Mouse (Mus musculus) urinary bladder, postnatal 4 days (tissue): Measurements from ENCODE around the gene Ush1c.
"Not testable (repeated sequence)": the region's sequence is repeated elsewhere in the genome, so short reads cannot be mapped to it uniquely, and the experiment has no call there.

Experiments used
- DNase-seq, 2 experiments: peaks; one replicate each; pipeline ENCODE4 v3.0.0; 2021 to 2022; ENCODE audit warnings: low spot score in 2 of 2

The Ush1c gene

DNA sequence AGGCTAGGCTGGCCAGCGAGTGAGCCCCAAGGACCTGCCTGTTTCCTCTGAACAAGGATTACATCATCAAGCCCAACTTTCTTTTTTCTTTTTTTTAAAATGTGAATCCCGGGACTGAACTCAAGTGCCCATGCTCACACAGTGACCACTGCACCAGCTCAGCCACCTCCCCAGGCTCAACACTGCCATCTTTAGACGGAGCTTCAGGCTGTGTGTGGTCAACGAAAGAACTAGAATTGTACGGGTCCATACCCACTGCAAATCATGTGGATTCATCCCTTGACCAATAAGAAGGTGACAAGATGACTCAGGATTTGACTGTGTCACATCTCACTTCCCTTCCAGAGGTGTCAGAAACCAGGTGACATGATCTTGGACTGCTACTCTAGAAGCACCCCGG lies 33.5 kb downstream of the Ush1c start:
- no peak for DNase-seq

DNA sequence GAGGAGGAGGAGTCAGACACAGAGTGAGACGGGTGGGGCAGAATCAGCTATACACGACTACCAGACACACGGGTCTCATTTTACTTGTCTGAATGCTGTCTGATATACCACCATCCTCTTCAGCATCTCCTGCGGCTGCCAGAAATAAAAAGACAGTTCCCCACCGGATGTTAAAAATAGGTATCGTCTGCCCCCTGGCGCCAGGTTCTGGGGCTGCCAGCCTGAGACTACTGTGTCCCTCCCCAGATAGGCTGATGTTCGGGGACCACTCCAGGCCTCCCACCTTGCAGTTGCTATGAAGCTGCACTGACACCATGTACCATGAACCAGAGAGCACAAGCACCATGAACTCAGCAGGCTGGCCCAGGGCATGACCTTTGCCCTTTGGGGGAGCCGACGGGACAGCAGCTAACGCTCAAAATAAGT lies 34.2 kb downstream of the Ush1c start:
- no peak for DNase-seq

DNA sequence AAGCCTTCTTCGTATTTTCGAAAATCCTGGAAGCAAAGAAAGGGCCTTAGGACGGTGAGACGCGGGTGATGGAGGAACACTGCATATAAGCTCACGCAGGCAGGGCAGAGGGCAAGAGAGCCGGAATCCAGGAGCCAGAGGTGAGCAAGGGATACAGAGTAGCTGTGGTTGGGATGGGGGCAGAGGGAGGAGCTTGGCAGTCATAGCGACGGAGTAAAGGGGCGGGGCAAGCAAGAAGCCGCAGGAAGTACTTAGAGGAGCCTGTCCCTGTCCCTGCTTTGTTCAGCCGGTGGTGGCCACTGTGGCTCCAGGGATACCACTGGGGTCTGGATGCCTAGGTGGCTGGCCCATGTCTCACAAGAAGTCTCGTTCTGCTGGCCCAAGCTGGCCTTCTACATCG lies 36.7 kb downstream of the Ush1c start:
- DNase-seq = no peak

DNA sequence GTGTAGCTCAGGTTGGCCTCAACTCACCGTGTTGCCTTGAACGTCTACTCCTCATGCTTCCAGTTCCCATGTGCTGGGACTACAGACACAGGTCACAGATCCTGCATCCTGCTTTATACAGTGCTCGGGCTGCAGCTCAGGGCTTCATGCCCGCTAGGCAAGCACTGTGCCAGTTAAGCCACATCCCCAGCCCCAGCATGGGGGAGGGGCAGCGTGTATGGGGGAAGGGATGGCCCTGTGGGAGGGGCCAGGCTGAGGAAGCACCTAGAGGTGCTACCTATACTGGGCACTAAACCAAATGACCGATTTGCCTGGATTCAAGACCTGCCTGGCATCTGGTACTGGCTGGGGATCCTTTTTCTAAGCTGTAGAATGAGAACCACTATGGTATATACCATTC lies 38.3 kb downstream of the Ush1c start:
- DNase-seq = no peak

DNA sequence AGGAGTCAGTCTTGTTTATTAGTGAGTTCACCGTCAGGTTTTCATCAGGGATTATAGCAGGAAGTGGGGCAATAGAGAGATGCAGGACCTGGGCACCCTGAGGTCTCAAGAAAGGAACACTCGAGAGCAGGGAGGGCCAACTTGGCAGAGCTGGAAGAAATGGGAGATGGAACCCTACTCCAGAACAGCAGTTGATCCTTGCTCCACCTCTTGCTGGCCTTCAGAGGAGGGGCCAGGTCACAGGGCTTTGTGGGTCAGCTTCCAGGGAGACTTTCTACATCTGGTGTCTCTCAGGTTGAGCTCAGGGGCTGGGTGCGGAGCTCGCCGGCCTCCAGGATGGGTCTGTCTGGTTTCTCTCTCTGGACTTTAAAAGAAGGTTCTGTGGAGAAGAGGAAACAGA lies 42.9 kb downstream of the Ush1c start:
- no peak for DNase-seq

DNA sequence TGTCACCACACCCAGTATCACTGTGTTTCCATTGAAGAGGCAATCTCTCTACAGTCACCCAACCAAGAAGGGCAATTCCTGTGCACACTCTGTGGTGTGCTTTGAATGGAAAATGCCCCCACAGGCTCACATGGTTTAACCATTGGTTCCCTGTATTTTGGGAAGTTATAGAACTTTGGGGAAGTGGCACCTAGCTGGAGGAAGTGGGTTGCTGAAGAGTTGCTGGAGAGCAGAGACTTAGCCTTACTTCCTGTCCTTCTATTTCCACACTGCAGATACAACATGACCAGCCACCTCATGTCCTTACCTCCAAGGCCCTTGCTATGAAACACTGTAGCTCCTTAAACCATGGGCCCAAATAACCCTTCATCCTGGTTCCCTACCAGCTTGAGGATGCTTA lies 54.1 kb downstream of the Ush1c start:
- no peak for DNase-seq

DNA sequence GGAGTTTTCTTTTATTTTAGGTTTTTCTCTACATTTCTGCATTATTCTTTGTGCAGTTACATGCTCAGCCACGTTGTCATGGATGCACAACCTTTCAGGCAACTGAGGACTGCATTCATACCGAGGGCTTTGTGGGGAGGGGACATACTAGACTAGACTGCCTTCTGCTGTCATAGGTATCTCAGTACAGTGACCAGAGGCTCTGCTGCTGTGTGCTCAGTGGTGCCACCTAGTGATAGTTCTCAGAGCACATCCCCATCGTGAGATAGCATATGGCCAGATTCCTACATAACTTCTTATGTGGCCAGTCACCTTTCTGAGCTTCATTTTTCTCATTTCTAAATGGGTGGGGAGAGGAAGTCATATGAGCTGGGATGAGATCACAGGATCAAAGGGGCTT lies 56.7 kb downstream of the Ush1c start:
- no peak for DNase-seq

DNA sequence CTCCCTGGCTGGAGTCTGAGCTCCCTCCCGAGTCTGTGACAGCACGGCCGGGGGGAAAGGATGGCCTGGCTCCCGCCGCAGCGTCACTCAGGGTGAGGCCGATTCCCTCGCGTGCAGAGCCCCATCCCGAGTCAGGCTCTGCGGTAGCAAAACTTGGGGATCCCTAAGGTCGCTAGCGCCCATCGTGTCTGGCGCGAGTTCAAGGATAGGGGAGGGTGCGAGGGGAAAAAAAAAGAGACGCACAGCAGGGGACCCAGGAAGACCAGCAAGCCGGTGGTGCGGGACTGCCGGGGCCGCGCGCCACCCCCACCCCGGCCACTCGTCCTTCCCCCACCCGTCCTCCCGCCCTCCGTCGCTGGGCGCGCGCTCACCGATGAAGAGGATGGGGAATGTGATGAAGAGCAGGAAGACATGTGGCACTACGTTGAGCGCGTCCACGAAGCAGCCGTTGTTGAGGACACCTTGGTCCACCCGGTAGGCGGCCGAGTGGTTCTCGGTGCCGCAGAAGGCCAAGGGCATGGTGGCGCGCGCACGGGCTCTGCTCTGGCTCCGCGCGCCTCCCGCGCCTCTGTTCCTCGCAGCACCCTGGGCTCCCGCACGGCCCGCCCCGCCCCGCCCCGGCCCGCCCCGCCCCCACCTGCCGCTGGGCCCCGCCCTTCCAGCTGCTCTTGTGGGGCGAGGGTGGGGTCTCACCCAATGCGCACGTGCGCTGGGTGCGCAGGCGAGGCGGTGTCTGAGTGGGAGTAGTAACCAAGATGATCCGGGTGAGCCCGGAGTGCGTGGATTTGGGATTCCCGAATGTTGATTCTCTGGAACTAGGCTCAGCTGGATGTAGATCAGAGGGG lies 58.6 kb downstream of the Ush1c start, which contains the start of gene Abcc8:
Gene Abcc8, minus strand, starts transcription at position 603 of the 845 bp plus-strand sequence.
- no peak for DNase-seq

DNA sequence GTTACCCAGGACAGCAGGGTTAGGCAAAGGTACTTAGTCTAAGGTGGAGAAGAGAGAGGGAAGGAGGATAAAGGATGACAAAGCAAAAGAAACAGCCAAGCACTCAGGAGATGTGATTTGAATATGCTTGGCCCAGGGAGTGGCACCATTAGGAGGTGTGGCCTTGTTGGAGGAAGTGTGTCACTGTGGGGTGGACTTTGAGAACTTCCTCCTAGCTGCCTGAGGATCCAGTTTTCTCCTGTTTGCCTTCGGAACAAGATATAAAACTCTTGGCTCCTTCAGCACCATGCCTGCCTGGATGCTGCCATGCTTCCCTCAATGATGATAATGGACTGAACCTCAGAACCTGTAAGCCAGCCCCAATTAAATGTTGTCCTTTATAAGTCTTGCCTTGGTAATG lies 69.3 kb downstream of the Ush1c start:
- DNase-seq = not testable (repeated sequence)

DNA sequence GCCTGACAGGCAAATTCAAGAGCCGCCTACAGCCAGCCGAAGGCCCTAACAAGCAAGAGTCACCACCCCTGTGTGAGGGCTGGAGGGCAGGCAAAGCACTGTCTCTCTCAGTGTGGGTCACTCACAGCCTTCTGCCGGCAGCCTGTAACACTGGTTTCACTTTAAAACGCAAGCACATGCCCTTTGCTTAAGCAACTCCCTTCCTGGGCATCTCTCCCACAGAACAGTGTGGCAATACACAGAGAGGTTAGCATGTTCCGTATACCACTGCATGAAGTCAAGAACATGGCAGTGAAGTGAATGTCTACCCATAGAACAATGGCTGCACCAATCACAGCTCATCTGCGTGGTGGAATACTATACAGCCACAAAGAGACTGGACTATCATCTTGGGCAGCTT lies 69.9 kb downstream of the Ush1c start:
- no peak for DNase-seq

DNA sequence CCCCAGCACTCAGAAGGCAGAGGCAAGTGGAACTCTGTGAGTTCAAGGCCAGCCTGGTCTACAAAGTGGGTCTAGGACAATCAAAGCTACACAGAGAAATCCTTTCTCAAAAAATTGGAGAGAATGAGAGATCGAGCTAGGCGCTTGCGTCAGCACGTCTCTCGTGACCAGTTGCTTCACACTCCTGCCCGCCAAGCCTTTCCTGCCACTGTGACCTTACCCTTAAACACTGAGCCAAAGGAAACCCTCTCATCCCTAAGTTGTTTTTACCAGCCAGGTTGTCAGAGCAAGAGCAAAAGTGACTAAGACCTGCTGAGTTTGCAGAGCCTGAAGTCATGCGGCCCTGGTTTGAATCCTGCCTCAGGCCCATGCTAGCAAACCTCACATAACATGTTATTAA lies 70.4 kb downstream of the Ush1c start:
- no peak for DNase-seq

DNA sequence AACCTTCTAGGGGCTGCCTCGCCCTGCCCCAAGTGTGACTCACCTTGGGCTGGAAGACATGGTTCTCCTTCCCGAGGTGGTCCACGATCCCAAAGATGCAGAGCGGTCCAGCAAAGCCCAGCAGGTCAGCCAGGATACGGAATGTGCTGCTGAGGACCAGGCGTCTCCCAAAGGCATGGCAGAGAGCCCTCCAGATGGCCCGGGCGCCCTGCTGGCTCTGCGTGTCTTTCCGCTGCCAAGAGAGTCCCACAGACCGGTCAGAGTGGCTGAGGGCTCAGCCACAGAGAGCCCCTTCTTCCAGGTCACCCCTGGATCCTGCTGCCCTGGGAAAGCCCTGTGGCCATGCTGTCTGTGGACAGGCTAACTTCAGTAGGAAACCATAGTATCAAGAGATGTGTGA lies 72.4 kb downstream of the Ush1c start:
- DNase-seq = no peak

DNA sequence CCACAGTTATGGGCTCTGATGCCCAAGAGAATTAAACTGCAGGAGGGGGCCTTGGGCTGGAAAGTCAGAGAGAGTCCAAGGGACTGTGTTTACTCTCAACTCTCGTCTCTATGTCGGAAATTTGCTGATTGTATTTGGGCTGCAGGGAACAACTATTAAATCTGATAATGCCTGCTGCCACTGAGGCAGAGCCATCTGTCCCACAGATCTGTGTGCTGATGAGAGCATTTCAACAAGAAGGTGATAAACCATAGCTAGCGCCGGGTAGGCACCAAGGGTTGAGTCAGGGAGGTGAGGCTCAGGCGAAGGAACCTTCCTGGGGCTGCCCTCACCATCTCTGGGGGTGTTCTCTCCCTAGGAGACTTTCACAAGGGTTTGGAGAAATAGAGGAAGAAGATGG lies 75.6 kb downstream of the Ush1c start:
- DNase-seq = no peak

DNA sequence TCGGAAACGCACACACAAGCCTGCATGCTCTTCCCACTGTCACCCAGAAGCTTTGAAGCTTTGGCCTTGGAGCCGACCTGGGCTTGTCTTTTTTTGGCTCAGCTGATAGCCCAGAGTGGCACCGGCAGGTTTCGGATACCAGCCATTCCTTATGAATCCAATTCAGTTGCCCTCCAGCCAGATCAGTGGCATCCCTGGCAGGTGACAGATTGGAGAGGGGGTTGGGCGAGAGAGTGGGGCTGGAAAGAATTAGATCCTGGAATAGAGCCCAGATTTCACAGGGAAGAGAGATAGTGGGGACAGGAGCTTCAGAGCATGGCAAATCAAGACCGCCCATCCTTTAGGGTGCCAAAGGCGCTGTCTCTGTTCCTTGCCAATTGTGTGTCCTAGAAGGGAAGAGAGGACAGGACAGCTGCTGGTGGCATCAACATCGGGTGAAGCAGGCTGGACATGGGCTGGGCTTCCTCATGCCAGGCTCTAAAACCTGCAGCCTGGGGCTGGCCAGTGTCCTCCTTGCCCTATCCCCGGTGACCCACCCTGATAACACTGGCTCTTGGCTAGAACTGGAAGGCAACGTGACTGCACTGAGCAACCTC lies 76.1 kb downstream of the Ush1c start:
- DNase-seq = no peak

DNA sequence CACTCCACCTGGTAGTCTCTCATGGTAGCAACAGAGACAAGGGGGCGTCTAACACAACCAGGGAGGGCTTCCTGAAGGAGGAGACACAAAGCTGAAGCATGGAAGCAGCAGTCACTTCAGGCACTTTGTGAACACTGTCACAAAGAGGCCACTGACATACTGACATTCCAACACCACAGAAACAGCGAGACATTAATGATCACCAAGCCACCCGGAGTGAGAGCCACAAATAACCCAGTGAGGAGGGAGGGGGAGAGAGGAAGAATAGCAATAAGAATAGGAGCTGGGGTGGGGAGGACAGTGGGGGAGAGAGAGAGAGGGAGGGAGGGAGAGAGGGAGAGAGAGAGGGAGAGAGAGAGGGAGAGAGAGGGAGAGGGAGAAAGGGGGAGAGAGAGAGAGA lies 76.7 kb downstream of the Ush1c start:
- DNase-seq = no peak

DNA sequence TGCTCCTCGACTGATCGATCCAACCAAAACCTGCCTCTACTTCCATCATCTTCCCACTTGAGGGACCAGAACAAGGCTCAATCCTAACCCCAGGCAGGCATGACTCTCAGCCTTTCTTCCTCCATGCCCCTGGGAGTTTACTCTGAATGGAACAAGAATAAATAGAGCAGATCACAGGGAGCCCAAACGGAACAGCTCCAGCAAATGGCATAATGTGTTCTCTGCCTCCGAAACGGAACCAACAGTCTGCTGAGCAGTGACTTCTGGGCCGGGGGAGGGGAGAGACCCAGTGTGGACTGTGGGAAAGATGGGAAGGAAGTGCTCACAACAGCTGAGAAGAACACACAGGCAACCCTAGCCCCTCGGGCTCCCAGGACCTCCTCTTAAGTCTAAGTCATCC lies 80.6 kb downstream of the Ush1c start:
- no peak for DNase-seq

DNA sequence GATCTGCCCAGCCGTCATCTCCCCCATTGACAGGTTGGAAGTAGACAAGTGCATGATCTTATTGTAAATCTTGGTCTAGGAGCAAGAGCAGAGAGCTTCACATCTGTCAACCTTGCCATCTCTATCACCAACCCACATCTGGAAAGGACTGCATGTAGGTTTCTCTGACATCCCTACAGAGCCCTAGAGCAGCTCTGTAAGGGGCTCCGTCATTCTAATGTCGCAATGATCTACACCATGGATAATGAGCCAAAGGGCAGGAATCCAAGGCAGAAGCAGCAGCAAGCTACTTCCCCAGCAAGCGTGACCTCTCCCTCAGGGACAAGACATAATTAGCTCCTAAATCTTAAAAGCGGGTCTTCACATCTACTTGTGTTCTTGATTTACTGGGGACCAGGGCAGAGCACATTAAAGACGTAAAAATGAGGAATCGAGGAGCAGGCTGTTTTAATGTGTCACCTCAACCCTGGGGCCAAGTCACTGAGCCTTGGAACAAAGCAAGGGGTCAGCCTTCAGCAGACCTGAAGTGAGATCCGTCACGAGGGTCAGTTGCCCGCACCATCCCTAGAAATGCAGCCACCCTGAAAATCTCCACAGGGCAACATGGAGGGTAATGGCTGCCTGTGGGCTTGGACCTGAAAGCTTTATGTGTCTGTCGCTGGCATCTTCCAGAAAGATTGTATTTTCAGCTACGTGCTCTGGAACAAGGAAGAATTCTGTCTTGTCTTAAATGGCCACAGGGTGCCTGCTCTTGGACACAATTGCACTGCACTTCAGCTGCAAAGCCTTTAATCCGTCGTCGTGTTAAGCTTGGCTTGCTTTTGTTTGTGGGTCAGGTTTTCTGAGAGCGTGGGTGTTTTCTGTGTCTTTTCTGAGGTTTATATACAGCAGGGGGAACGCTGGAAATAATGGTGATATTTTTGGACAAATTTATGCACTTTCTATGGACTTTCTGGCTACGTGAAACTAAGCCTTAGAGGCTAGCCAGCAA lies 83.5 kb downstream of the Ush1c start:
- no peak for DNase-seq

DNA sequence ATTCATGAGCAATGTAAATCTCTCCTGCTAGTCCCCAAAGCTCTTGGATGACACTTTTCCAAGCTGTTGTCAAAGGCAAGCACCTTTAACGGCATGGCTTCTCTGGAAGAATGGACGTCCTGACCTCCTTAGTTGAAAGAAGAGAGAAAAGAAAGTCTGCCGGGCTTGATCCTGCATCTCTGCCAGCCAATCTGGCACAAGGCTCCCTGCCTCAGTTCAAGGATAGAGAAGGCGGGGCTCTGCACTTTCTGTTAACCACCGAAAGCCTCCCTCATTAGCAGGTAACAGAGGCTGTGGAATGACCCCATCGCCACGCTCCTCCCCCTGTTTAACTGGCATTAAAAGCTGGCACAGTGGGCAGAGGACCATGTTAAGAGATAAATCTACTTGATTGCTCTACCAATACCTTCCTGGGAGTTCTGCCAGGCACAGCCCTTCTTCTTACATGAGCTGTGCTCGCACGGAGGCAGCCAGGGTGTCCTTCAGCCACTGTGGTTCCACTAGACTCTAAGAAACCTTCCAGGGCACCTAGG lies 85.4 kb downstream of the Ush1c start:
- DNase-seq = no peak

DNA sequence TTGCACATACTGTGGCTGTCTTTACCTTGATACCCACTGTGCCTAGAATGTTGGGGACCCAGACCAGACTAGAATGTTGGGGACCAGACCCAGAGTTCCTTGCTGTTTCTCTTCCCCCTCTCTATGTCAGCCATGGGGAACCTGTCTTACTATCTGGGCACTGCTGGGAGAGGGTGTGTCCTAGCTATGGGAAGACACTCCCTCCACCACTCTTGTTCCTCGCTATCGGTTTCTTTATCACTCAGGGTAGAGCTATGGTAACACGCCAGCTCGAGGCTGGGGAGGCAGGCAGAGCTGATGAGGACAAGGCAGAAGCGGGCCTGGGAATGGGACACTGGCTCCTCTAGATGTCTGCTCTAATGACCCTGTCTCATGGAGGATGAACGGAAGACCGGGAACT lies 90.9 kb downstream of the Ush1c start:
- no peak for DNase-seq

DNA sequence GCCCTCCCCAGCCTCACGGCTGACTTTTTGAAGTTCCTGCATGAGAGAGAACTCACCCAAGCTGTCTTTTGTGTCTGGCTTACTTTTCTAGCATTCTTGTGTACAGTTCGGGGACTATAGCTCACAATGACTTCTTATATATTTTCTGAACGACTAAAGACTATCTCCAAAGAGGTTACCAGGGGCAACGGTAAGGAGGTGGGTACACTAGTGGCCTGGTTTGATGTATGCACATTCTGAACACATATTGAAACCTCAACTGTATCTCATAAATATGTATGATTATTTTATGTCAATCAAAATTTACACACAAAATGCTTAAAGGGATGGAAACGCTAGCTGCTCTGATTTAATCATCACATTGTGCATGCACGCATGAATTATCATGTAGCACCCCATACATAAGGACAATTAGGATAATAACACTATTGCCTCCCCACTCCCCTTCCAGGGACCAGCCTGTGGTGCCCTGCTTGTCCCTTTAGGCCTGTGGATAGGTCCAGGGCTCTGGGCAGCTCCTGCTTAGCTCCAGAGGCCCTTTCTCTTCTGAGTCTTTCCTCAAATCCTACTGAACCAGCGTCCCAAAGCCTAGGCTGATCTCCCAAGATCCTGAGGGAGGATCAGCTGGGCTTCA lies 91.5 kb downstream of the Ush1c start:
- DNase-seq = no peak
